Mouse (Mus musculus) lung, postnatal 0 days (tissue): ENCODE measurements around the gene Asic2. TPM values are rescaled to one million over a fixed set of nuclear protein-coding genes. Genes with fewer than 3 reads are reported as not detected.
"Not testable (repeated sequence)": the region's sequence is repeated elsewhere in the genome, so short reads cannot be mapped to it uniquely, and the experiment has no call there.

Source experiments
- ATAC-seq: fragments of 200-750 bp; cut with Nextera tagmentation; 2 replicates; pipeline ENCODE4 v1.8.0; 2017; ENCODE audit warnings: moderate library complexity
- DNase-seq: peaks from one replicate; pipeline ENCODE4 v3.0.0-alpha.2; 2016; ENCODE audit warnings: low spot score
- H3K27ac ChIP-seq: fragments of 300-500 bp; sonication (generic); 2 replicates; pipeline ENCODE4 v1.5.1; 2014; ENCODE audit warnings: antibody characterized with exemption, mild to moderate bottlenecking, low read length, mixed read lengths
- H3K27me3 ChIP-seq: fragments of 300-500 bp; sonication (generic); replicated peaks from 2 replicates; pipeline ENCODE4 v1.6.1; 2014; ENCODE audit warnings: low read length, mixed read lengths; ENCODE audit not compliant: insufficient read depth
- H3K36me3 ChIP-seq: fragments of 300-500 bp; sonication (generic); 2 replicates; pipeline ENCODE4 v1.6.1; 2014; ENCODE audit warnings: low read length, mixed read lengths; ENCODE audit not compliant: insufficient read depth
- H3K4me1 ChIP-seq: fragments of 300-500 bp; sonication (generic); 2 replicates; pipeline ENCODE4 v1.6.1; 2014; ENCODE audit warnings: antibody characterized with exemption, low read depth, low read length, mixed read lengths; ENCODE audit not compliant: insufficient read depth
- H3K4me2 ChIP-seq: fragments of 300-500 bp; sonication (generic); replicated peaks from 2 replicates; pipeline ENCODE4 v1.6.1; 2014; ENCODE audit warnings: low read depth, mild to moderate bottlenecking, low read length, moderate library complexity, mixed read lengths
- H3K4me3 ChIP-seq: fragments of 300-500 bp; sonication (generic); 2 replicates; pipeline ENCODE4 v1.5.1; 2014; ENCODE audit warnings: low read depth, low read length
- H3K9ac ChIP-seq: fragments of 300-500 bp; sonication (generic); replicated peaks from 2 replicates; pipeline ENCODE4 v1.6.1; 2014; ENCODE audit warnings: low read depth, mild to moderate bottlenecking
- H3K9me3 ChIP-seq: fragments of 300-500 bp; sonication (generic); 2 replicates; pipeline ENCODE4 v1.6.1; 2016; ENCODE audit warnings: low read length, mixed read lengths
- CTCF ChIP-seq: IDR thresholded peaks from 2 replicates; pipeline ENCODE4 v1.5.1; 2016; ENCODE audit warnings: antibody characterized with exemption, mild to moderate bottlenecking
- EP300 ChIP-seq: IDR thresholded peaks from 2 replicates; pipeline ENCODE4 v1.6.1; 2016; ENCODE audit warnings: antibody characterized with exemption, mild to moderate bottlenecking, control low read depth
- WGBS: fragments of 180-500 bp; shearing (Covaris S2); extraction: QIAGEN DNeasy Blood & Tissue Kit; methylation state at CpG from one replicate; pipeline ENCODE4 v1.1.7; 2014; 5-methylcytosine and 5-hydroxymethylcytosine counted together
- polyA plus RNA-seq: library from polyadenylated mRNA; unstranded; fragments of >200 nt; fragmentation: Nextera tagmentation; extraction: Ambion mirVana; gene quantifications from 2 replicates; pipeline ENCODE4 v1.2.1, GENCODE M21; 2015

The Asic2 gene
- polyA plus RNA-seq, 1 experiment from 2014 or later, result 0.06 TPM

DNA sequence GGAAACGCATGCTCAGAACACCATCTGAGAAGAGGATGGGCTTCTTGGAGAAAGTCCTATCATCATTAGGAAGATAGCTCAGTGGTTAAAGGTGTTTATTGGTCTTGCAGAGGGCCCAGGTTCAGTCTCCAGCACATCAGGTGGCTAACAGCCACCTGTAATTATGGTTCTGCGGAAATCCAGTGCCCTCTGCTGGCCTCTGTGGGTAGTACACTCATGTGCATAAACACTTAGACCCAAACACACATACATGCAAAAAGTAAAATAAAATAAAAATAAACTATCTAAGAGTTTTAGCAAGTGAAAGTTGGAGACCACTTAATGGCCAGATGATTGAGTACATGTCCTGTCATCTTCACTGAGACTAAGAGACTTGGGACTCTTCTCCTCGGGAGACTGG is 603.8 kb downstream of the Asic2 start:
- no peak for DNase-seq
- WGBS, result 89% methylated on average over 3 of the region's 3 CpGs
- TF ChIP-seq EP300 (no peak), CTCF (peak; percentile 15; the same call in 1 of the 2 replicates)

DNA sequence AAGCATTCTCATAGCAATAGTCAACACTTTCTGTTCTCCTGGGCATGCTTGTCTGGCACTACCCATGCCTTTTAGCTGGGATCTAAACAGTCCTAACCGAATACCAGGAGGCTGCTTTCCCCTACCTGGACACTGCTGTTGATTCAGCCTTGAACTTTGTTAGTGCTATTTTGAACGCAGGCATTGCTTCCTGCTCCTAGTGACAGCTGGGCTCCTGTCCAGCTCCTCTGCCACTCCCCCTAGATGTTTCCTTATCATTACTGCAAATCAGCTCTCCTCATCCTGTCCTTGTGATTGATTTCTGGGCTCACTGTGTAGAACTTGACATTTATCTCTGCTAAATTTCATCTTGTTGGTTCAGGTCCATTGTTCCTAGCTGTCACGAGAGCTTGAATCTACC is 605.8 kb downstream of the Asic2 start:
- H3K27me3 ChIP-seq, result no peaks in the 10 kb centered on the region
- no peak overlapping the region for H3K4me3 ChIP-seq
- no peak overlapping the region for H3K9ac ChIP-seq
- no peak overlapping the region for H3K27ac ChIP-seq
- no peaks in the 10 kb centered on the region for H3K9me3 ChIP-seq
- DNase-seq (peak; percentile 15), ATAC-seq (no peak; the same call in 1 of the 2 replicates)
- WGBS, result 27% methylated on average over 3 of the region's 3 CpGs
- H3K4me2 ChIP-seq, result no peak overlapping the region
- H3K36me3 ChIP-seq, result no peaks in the 10 kb centered on the region
- H3K4me1 ChIP-seq, result no peaks in the 10 kb centered on the region
- TF ChIP-seq CTCF (no peak), EP300 (no peak)

More for the DNA sequence above, 603.8 kb downstream of the Asic2 start:
- Histone ChIP-seq H3K4me3 (no peak overlapping the region), H3K27me3 (no peaks in the 10 kb centered on the region), H3K9ac (no peak overlapping the region), H3K36me3 (no peaks in the 10 kb centered on the region), H3K9me3 (no peaks in the 10 kb centered on the region), H3K4me2 (no peak overlapping the region), H3K27ac (no peak overlapping the region), H3K4me1 (no peaks in the 10 kb centered on the region)
- ATAC-seq, result no peak

DNA sequence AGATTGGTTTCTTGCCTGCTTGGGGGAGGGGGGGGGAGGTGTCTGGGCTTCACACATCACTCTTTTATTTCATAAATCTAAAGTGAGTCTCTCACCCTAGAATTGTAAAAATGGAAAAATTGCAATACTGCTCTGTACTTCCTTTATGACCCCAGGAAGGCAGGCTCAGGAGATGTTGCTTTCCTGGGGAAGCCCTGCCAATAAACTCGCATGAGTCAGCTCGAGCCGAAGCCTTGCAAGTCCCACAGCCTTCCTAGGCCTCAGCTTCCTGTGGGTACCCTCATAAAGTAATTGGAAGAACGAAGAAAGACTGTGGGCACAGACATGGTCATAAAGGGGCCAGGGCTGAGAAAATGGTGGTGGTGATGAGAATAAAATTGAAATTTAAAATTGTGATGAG is 607.2 kb downstream of the Asic2 start:
- Histone ChIP-seq H3K36me3 (no peaks in the 10 kb centered on the region), H3K27ac (no peak overlapping the region), H3K27me3 (no peaks in the 10 kb centered on the region), H3K4me1 (no peaks in the 10 kb centered on the region), H3K9ac (no peak overlapping the region), H3K9me3 (no peaks in the 10 kb centered on the region), H3K4me2 (no peak overlapping the region), H3K4me3 (no peak overlapping the region)
- DNase-seq, result no peak
- 53% methylated on average over 4 of the region's 4 CpGs for WGBS
- no peak for ATAC-seq
- TF ChIP-seq CTCF, result no peak
- no peak for TF ChIP-seq EP300

DNA sequence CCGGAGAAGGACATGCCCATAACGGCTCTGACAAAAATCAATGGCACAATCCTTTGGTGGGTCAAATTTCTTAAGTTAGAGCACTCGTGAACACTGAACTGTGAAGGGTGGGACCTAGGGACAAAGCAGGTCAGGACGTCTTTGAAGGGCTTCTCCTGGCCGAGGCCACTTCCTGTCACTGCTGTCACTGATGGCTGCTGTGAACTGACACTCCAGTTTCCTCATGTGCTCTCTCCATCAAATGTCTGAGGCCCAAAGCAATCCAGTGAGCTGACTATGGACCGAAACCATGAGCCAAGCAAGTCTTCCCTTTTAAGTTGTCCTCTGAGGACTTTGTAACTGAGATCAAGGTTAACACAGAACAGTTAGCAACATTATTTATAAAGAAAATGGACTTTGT is 617.8 kb downstream of the Asic2 start:
- not testable (repeated sequence) for H3K36me3 ChIP-seq, H3K4me1 ChIP-seq, H3K9ac ChIP-seq, H3K4me3 ChIP-seq, H3K4me2 ChIP-seq, H3K9me3 ChIP-seq, H3K27me3 ChIP-seq, ATAC-seq, H3K27ac ChIP-seq, DNase-seq
- WGBS, result 35% methylated on average over 5 of the region's 6 CpGs

DNA sequence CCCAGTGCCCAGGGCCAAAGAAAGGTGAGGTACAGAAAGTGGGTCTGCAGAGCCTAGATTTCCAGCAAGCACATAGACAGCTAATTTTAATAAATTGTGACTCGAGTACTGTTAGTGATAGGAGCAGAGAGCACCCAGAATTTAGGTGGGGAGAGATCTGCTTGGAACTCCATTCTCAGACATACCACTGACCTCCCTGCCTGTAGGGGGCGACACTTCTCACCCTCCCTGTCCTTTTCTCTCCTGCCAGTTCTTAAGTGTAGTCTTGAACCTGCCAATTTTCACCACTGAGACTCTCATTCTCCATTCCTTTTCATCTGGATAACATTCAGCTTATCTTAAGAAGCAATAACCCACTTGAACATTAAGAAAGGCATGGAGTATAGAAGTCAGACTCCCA is 636.3 kb downstream of the Asic2 start:
- Histone ChIP-seq H3K27me3 (no peaks in the 10 kb centered on the region), H3K4me2 (no peak overlapping the region), H3K9ac (no peak overlapping the region), H3K4me3 (no peak overlapping the region), H3K4me1 (no peaks in the 10 kb centered on the region), H3K27ac (no peak overlapping the region), H3K36me3 (no peaks in the 10 kb centered on the region), H3K9me3 (no peaks in the 10 kb centered on the region)
- ATAC-seq (no peak), DNase-seq (no peak)
- WGBS, result 52% methylated on average over 2 of the region's 2 CpGs
- TF ChIP-seq EP300 (no peak), CTCF (no peak)

DNA sequence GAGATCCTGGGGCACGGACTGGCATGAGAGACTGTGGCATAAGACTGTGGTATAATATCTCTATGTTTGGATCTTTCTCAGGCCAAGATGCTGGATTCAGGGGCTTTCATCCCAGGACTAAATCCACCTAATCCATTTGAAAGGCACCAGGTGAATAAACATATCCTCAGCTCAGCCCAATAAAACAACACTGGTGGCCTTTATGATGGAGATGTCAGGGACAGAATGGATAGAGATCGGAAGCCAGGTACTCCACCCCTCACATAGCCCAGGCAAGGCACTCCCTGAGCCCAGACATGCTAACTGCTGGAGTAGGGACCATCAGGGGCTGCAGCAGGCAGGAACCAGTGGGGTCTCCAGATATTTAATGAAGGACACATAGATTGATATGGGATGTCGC is 637.3 kb downstream of the Asic2 start:
- Histone ChIP-seq H3K27ac (no peak overlapping the region), H3K4me1 (no peaks in the 10 kb centered on the region), H3K27me3 (no peaks in the 10 kb centered on the region), H3K9me3 (no peaks in the 10 kb centered on the region), H3K9ac (no peak overlapping the region), H3K36me3 (no peaks in the 10 kb centered on the region), H3K4me3 (no peak overlapping the region), H3K4me2 (no peak overlapping the region)
- TF ChIP-seq EP300, result no peak
- no peak for TF ChIP-seq CTCF
- ATAC-seq (no peak), DNase-seq (no peak)
- WGBS, result 81% methylated on average over 3 of the region's 3 CpGs

DNA sequence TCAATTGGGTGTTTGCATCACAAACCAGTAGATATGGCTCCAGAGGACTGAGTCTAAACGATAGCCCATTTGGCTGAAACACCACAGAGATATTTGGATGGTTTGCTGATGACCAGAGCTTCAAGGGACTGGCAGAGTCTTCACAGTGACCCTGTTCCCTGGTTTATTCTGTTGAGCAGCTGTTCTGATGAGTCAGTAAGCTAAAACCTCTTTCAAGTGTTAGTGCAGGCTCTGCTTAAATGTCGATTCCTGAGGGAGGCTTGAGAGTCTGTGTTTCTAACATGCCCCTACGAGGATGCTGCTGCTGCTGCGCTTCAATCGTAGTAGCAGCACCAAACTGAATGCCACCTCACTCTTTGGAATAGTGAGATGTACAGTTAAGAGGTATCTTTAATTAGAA is 640.2 kb downstream of the Asic2 start:
- 70% methylated on average over 5 of the region's 5 CpGs for whole genome bisulfite sequencing
- peak; percentile 12 for DNase-seq
- no peak for TF ChIP-seq EP300
- no peak for TF ChIP-seq CTCF
- no peak overlapping the region for H3K4me2 ChIP-seq
- H3K4me1 ChIP-seq, result no peaks in the 10 kb centered on the region
- H3K4me3 ChIP-seq, result no peak overlapping the region
- H3K36me3 ChIP-seq, result no peaks in the 10 kb centered on the region
- H3K9me3 ChIP-seq, result no peaks in the 10 kb centered on the region
- H3K27ac ChIP-seq, result no peak overlapping the region
- no peak overlapping the region for H3K9ac ChIP-seq
- no peaks in the 10 kb centered on the region for H3K27me3 ChIP-seq
- no peak for ATAC-seq
